Mouse (Mus musculus) lung, embryonic 14.5 days (tissue): ENCODE measurements around the gene Prl8a6. TPM values are rescaled to one million over a fixed set of nuclear protein-coding genes. Genes with fewer than 3 reads are reported as not detected.

Experiments
- ATAC-seq: fragments of 200-750 bp; cut with Nextera tagmentation; 2 replicates; pipeline ENCODE4 v1.8.0; 2017; ENCODE audit warnings: mild to moderate bottlenecking, moderate TSS enrichment, moderate library complexity; ENCODE audit not compliant: insufficient read depth
- DNase-seq: peaks from one replicate; pipeline ENCODE4 v3.0.0-alpha.2; 2015
- H3K27ac ChIP-seq: fragments of 300-500 bp; sonication (generic); 2 replicates; pipeline ENCODE4 v1.5.1; 2014; ENCODE audit warnings: low read depth, mild to moderate bottlenecking, moderate library complexity
- H3K27me3 ChIP-seq: fragments of 300-500 bp; sonication (generic); 2 replicates; pipeline ENCODE4 v1.6.1; 2014; ENCODE audit warnings: low read length, control low read depth; ENCODE audit not compliant: insufficient read depth
- H3K36me3 ChIP-seq: fragments of 300-500 bp; sonication (generic); 2 replicates; pipeline ENCODE4 v1.6.1; 2014; ENCODE audit warnings: control low read depth; ENCODE audit not compliant: insufficient read depth
- H3K4me1 ChIP-seq: fragments of 300-500 bp; sonication (generic); 2 replicates; pipeline ENCODE4 v1.6.1; 2014; ENCODE audit warnings: antibody characterized with exemption, control low read depth; ENCODE audit not compliant: insufficient read depth
- H3K4me2 ChIP-seq: fragments of 300-500 bp; sonication (generic); 2 replicates; pipeline ENCODE4 v1.6.1; 2014; ENCODE audit warnings: mild to moderate bottlenecking
- H3K4me3 ChIP-seq: fragments of 300-500 bp; sonication (generic); 2 replicates; pipeline ENCODE4 v1.5.1; 2014; ENCODE audit warnings: low read depth, low read length
- H3K9ac ChIP-seq: fragments of 300-500 bp; sonication (generic); 2 replicates; pipeline ENCODE4 v1.6.1; 2014
- H3K9me3 ChIP-seq: fragments of 300-500 bp; sonication (generic); 2 replicates; pipeline ENCODE4 v1.6.1; 2016; ENCODE audit warnings: low read depth, low read length, control low read depth
- CTCF ChIP-seq: IDR thresholded peaks from 2 replicates; pipeline ENCODE4 v1.5.1; 2016; ENCODE audit warnings: antibody characterized with exemption, low read depth
- WGBS: fragments of 180-500 bp; shearing (Covaris S2); extraction: QIAGEN DNeasy Blood & Tissue Kit; methylation state at CpG from one replicate; pipeline ENCODE4 v1.1.7; 2014; 5-methylcytosine and 5-hydroxymethylcytosine counted together
- polyA plus RNA-seq: library from polyadenylated mRNA; unstranded; fragments of >200 nt; fragmentation: Nextera tagmentation; extraction: Ambion mirVana; gene quantifications from 2 replicates; pipeline ENCODE4 v1.2.1, GENCODE M21; 2014

The Prl8a6 gene
- not detected in 2 replicates for polyA plus RNA-seq

- H3K36me3 ChIP-seq = no peaks in the 10 kb centered on the region
- no peak for ATAC-seq
- no peaks in the 10 kb centered on the region for H3K4me1 ChIP-seq
- no peak for DNase-seq
- H3K4me3 ChIP-seq = no peak within 1 kb of the TSS
- WGBS = 79% methylated on average over 3 of the region's 3 CpGs
- H3K9ac ChIP-seq = no peak within 1 kb of the TSS
- no peaks in the 10 kb centered on the region for H3K27me3 ChIP-seq
- H3K4me2 ChIP-seq = no peak within 1 kb of the TSS
- H3K9me3 ChIP-seq = no peaks in the 10 kb centered on the region
- TF ChIP-seq CTCF = no peak
- no peak within 1 kb of the TSS for H3K27ac ChIP-seq
Measured at GRCm38 (mm10) chr13:27438588-27438987, at the start of gene Prl8a6. Gene Prl8a6, minus strand, starts transcription at chr13:27438688.

GRCm38 (mm10) chr13:27433159-27433558 is 5.3 kb downstream of the Prl8a6 start:
- ATAC-seq (no peak), DNase-seq (no peak)
- Histone ChIP-seq H3K27ac (no peak overlapping the region), H3K4me2 (no peak overlapping the region), H3K36me3 (no peaks in the 10 kb centered on the region), H3K9me3 (no peaks in the 10 kb centered on the region), H3K4me3 (no peak overlapping the region), H3K27me3 (no peaks in the 10 kb centered on the region), H3K4me1 (no peaks in the 10 kb centered on the region), H3K9ac (no peak overlapping the region)
- no peak for TF ChIP-seq CTCF
- 83% methylated on average over 1 of the region's 1 CpGs for WGBS

- no peak for DNase-seq
- no peak overlapping the region for H3K27ac ChIP-seq
- no peak overlapping the region for H3K4me2 ChIP-seq
- H3K9me3 ChIP-seq = no peaks in the 10 kb centered on the region
- TF ChIP-seq CTCF = no peak
- no peaks in the 10 kb centered on the region for H3K36me3 ChIP-seq
- ATAC-seq = no peak
- no peak overlapping the region for H3K9ac ChIP-seq
- no peaks in the 10 kb centered on the region for H3K27me3 ChIP-seq
- no peaks in the 10 kb centered on the region for H3K4me1 ChIP-seq
- H3K4me3 ChIP-seq = no peak overlapping the region
Measured at GRCm38 (mm10) chr13:27413640-27414039, 24.8 kb downstream of the Prl8a6 start.

GRCm38 (mm10) chr13:27399061-27399724 is 39.3 kb downstream of the Prl8a6 start:
- no peak for TF ChIP-seq CTCF
- H3K36me3 ChIP-seq = no peaks in the 10 kb centered on the region
- ATAC-seq (no peak), DNase-seq (peak; percentile 23)
- no peak overlapping the region for H3K4me2 ChIP-seq
- 90% methylated on average over 7 of the region's 7 CpGs for WGBS
- no peak overlapping the region for H3K9ac ChIP-seq
- H3K4me1 ChIP-seq = no peaks in the 10 kb centered on the region
- no peak overlapping the region for H3K27ac ChIP-seq
- no peak overlapping the region for H3K4me3 ChIP-seq
- no peaks in the 10 kb centered on the region for H3K9me3 ChIP-seq
- no peaks in the 10 kb centered on the region for H3K27me3 ChIP-seq

GRCm38 (mm10) chr13:27390746-27391145 is 47.7 kb downstream of the Prl8a6 start, which contains the start of gene Prl2b1:
Gene Prl2b1, minus strand, starts transcription at chr13:27390846.
- Histone ChIP-seq H3K9ac (no peak within 1 kb of the TSS), H3K9me3 (no peaks in the 10 kb centered on the region), H3K27ac (no peak within 1 kb of the TSS), H3K4me1 (no peaks in the 10 kb centered on the region), H3K4me3 (no peak within 1 kb of the TSS), H3K4me2 (no peak within 1 kb of the TSS), H3K36me3 (no peaks in the 10 kb centered on the region), H3K27me3 (no peaks in the 10 kb centered on the region)
- no peak for DNase-seq
- no peak for ATAC-seq
- 68% methylated on average over 6 of the region's 6 CpGs for WGBS
- no peak for TF ChIP-seq CTCF

Other genes starting within 250 kb of the Prl8a6 start
- gene Prl3c1, start 242.0 kb downstream of the Prl8a6 start, polyA plus RNA-seq = not detected in 2 replicates
- not detected in 2 replicates for gene Prl3b1, start 196.8 kb downstream of the Prl8a6 start, polyA plus RNA-seq
- gene Prl3a1, start 179.3 kb downstream of the Prl8a6 start, polyA plus RNA-seq = not detected in 2 replicates
- gene Prl6a1, start 126.1 kb downstream of the Prl8a6 start, polyA plus RNA-seq = not detected in 2 replicates
- gene Prl8a2, start 93.0 kb downstream of the Prl8a6 start, polyA plus RNA-seq = not detected in 2 replicates
- gene Prl2b1, start 47.8 kb downstream of the Prl8a6 start, polyA plus RNA-seq = not detected in 2 replicates
- gene Prl8a8, start 74.5 kb upstream of the Prl8a6 start, polyA plus RNA-seq = not detected in 2 replicates
- gene Prl8a9, start 125.9 kb upstream of the Prl8a6 start, polyA plus RNA-seq = not detected in 2 replicates
- gene Prl8a1, start 143.5 kb upstream of the Prl8a6 start, polyA plus RNA-seq = not detected in 2 replicates
- not detected in 2 replicates for gene Prl7b1, start 171.9 kb upstream of the Prl8a6 start, polyA plus RNA-seq
- not detected in 2 replicates for gene Prl7a1, start 203.8 kb upstream of the Prl8a6 start, polyA plus RNA-seq
- not detected in 2 replicates for gene Prl7a2, start 229.3 kb upstream of the Prl8a6 start, polyA plus RNA-seq